Mouse (Mus musculus) adrenal gland, postnatal 14 days (tissue): ENCODE data around the gene Arl15. TPM values are rescaled to one million over a fixed set of nuclear protein-coding genes. Genes with fewer than 3 reads are reported as not detected.

Source experiments
- DNase-seq: peaks from one replicate; pipeline ENCODE4 v3.0.0; 2021; ENCODE audit warnings: mixed read lengths
- total RNA-seq: library from RNA; stranded (reverse); gene quantifications from 2 replicates; pipeline ENCODE4 v1.2.3, GENCODE M21; 2021

Gene Arl15
- total RNA-seq, 1 experiment from 2014 or later, result 24.6 TPM

- no peak for DNase-seq
Observed at GRCm38 (mm10) chr13:114065012-114065411, 270.7 kb downstream of the Arl15 start.

GRCm38 (mm10) chr13:114068421-114068820 is 274.1 kb downstream of the Arl15 start:
- DNase-seq, result no peak

GRCm38 (mm10) chr13:114071439-114071838 is 277.1 kb downstream of the Arl15 start:
- DNase-seq, result no peak

- DNase-seq, result no peak
Observed at GRCm38 (mm10) chr13:114074471-114074870, 280.2 kb downstream of the Arl15 start.

- peak; percentile 49 for DNase-seq
Observed at GRCm38 (mm10) chr13:114075724-114076384, 281.5 kb downstream of the Arl15 start.

DNA sequence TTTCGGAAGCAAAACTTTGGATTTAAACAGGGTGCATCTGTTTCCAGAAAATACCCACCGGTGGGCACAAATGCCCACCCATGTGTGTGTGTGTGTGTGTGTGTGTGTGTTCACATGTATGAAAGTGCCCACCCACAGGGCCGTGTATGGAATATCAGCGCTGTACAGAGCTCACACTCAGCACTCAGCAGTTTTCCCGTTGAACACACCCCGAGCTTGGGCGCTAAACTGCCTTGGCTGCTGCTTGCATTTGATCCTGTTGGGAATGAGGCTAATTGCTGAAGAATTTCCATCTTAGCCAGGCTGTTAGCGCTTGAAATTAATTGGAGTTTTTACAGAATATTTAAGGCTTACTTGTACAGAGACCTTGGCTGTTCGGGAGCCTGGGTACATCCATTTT is 282.9 kb downstream of the Arl15 start:
- DNase-seq, result no peak

GRCm38 (mm10) chr13:114077584-114078270 is 283.4 kb downstream of the Arl15 start:
- DNase-seq, result no peak

- no peak for DNase-seq
Observed at GRCm38 (mm10) chr13:114078851-114079250, 284.5 kb downstream of the Arl15 start.

DNA sequence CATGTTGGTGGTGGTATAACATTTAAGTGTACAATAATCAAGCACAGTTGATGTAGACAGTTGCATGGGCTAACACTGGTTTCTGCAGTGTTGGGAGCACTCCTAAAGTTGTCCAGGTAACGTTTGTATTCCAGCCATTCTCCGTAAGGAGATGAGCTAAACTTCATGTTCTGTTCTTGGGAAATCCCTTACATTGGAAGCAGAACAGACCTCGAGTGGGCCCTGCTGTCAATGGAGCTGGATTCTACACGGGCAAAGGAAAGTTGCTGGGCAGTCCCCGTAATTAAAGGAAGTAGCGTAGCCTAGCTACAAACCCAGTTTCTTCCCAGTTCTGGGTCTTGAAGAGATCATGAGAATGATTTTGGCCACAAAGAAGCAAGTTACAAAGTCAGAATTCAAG is 285.4 kb downstream of the Arl15 start:
- no peak for DNase-seq

DNA sequence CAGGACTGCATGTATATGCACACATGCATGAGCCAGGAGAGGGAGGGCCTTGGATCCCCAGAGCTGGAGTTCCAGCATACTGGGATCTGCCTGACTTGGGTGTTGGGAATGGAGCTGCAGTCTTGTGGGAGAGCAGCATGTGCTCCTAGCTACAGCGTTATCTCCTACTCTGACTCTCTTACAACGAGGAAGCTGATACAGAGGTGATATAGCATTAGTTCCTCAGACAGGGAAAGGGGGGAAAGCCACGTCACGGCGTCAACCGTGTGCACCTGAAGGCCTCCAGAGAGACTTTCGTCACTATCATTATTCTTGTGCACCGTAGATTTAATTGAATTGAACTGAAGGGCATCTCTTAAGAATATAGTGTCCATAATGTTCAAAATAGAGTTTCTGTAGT is 286.2 kb downstream of the Arl15 start:
- DNase-seq, result no peak

DNA sequence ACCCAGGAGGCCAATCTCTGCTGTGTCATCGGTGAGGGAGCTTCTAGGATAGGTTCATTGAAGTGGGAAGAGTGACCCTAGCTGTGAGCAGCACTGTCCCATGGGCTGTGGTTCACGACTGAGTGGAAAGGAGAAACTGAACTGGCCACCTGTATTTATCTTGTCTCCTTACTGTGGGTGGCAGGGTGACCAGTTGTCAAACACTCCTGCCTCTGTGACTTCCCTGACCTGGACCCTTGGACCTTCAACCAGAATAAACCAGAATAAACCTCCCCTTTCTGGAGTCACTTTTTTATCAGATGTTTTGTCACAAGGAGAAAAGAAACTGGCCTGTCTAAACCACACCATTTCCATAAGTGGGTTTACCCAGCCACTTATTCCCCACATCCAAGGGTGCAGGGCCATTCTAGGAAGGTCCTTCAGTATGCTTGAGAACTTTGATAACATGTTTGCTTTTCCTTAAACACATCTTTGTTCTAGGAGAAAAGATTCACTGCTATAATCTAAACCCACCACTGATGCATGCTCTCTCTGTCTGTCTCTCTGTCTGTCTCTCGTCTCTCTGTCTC is 289.3 kb downstream of the Arl15 start:
- DNase-seq, result no peak

- no peak for DNase-seq
Observed at GRCm38 (mm10) chr13:114085442-114085841, 291.1 kb downstream of the Arl15 start.

- no peak for DNase-seq
Observed at GRCm38 (mm10) chr13:114086325-114086724, 292.0 kb downstream of the Arl15 start.

DNA sequence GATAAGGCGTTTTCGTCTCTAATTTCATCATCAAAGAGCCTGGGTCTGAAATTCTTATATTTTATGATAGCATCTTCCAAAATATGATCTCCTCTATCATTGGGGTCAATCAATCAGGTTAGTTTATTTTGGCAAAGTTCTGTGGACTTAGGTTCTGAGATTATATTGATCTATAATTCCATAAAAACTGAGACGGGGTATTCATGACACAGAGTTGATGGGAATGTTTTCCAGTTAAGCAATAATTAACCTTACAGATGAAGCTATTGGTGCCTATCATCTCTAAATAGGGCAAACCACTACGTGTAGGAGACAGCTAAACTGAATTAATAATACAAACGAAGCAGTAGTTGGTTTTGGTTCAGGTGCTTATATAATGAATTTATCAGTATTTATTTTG is 292.5 kb downstream of the Arl15 start:
- no peak for DNase-seq

GRCm38 (mm10) chr13:114087696-114088465 is 293.6 kb downstream of the Arl15 start:
- no peak for DNase-seq

- DNase-seq, result no peak
Observed at GRCm38 (mm10) chr13:114090786-114091185, 296.5 kb downstream of the Arl15 start.

GRCm38 (mm10) chr13:114091231-114091630 is 296.9 kb downstream of the Arl15 start:
- DNase-seq, result no peak

DNA sequence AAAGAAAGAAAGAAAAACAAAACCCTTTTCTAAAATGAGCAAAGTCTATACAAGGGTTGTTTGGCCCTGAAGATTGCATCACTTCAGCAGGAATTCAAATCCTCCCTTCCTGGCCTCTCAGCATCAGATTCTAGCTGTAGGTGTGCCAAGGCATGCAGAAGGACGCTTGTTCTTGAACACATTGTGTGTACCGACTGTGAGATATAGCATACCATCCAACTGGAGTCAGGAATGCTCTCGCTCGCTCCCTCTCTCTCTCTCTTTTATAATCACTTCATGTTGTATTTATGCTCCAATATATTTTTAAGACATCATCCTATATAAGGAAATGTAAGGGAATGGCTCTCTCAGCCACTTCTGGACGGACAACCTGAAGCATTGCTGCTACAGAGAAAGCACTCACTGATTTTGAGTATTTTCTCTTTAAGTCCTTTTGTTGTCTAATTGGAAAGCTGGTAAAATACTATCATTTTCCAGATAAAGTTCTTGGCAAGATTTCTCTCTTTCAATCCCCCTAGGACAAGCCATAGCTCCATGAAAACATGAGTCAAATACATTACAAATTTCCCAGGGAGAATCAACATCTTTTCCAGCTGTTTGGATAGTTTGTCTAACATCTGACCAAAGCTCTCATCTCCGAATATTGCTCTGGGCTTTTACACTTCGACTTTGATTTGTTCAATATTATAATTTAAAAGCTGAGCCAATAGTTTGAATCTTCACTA is 300.0 kb downstream of the Arl15 start:
- no peak for DNase-seq

GRCm38 (mm10) chr13:114095440-114095839 is 301.1 kb downstream of the Arl15 start:
- DNase-seq, result no peak

GRCm38 (mm10) chr13:114096386-114096785 is 302.1 kb downstream of the Arl15 start:
- DNase-seq, result no peak

GRCm38 (mm10) chr13:114101155-114101554 is 306.9 kb downstream of the Arl15 start:
- no peak for DNase-seq

- no peak for DNase-seq
Observed at GRCm38 (mm10) chr13:114106083-114106482, 311.8 kb downstream of the Arl15 start.
